Mouse (Mus musculus): ENCODE results near the gene Adsl. TPM values are rescaled to one million over a fixed set of nuclear protein-coding genes. Genes with fewer than 3 reads are reported as not detected.

Adsl gene
- polyA plus RNA-seq, 1 experiment from 2014 or later, result 184 TPM

- no peaks in the 10 kb centered on the region for H3K4me1 ChIP-seq (replicated peaks; ENCODE audit: control insufficient read depth, insufficient read depth, low read length)
- DNase-seq (ENCODE audit: low spot score) (no peak), ATAC-seq (replicated peaks; ENCODE audit: low FRiP score) (no peak)
- no peak overlapping the region for H3K9ac ChIP-seq (ENCODE audit: low read length)
- H3K4me3 ChIP-seq (ENCODE audit: low read depth, low read length), result no peak overlapping the region
- WGBS, result 86% methylated on average over 10 of the region's 10 CpGs
- no peaks in the 10 kb centered on the region for H3K9me3 ChIP-seq (ENCODE audit: control insufficient read depth, low read length)
- H3K27ac ChIP-seq (ENCODE audit: low read depth, low read length), result no peak overlapping the region
- H3K36me3 ChIP-seq (ENCODE audit: control insufficient read depth, insufficient read depth, low read length), result no peaks in the 10 kb centered on the region
- no peak overlapping the region for H3K4me2 ChIP-seq (ENCODE audit: low read depth, low read length, severe bottlenecking)
- H3K27me3 ChIP-seq (ENCODE audit: control insufficient read depth, insufficient read depth, low read length), result no peaks in the 10 kb centered on the region
Observed at GRCm38 (mm10) chr15:81006127-81006735, 57.9 kb downstream of the Adsl start.

- WGBS, result 95% methylated on average over 9 of the region's 9 CpGs
- H3K4me1 ChIP-seq (replicated peaks; ENCODE audit: control insufficient read depth, insufficient read depth, low read length), result no peaks in the 10 kb centered on the region
- no peak overlapping the region for H3K4me2 ChIP-seq (ENCODE audit: low read depth, low read length, severe bottlenecking)
- H3K9me3 ChIP-seq (ENCODE audit: control insufficient read depth, low read length), result no peaks in the 10 kb centered on the region
- H3K36me3 ChIP-seq (ENCODE audit: control insufficient read depth, insufficient read depth, low read length), result no peaks in the 10 kb centered on the region
- DNase-seq (ENCODE audit: low spot score), result no peak
- ATAC-seq (replicated peaks; ENCODE audit: low FRiP score), result no peak
- H3K4me3 ChIP-seq (ENCODE audit: low read depth, low read length), result no peak overlapping the region
- H3K27me3 ChIP-seq (ENCODE audit: control insufficient read depth, insufficient read depth, low read length), result no peaks in the 10 kb centered on the region
- no peak overlapping the region for H3K27ac ChIP-seq (ENCODE audit: low read depth, low read length)
- no peak overlapping the region for H3K9ac ChIP-seq (ENCODE audit: low read length)
Observed at GRCm38 (mm10) chr15:81007339-81007738, 59.0 kb downstream of the Adsl start.

- Histone ChIP-seq H3K9ac (ENCODE audit: low read length) (no peak overlapping the region), H3K4me2 (ENCODE audit: low read depth, low read length, severe bottlenecking) (no peak overlapping the region), H3K4me1 (replicated peaks; ENCODE audit: control insufficient read depth, insufficient read depth, low read length) (no peaks in the 10 kb centered on the region), H3K4me3 (ENCODE audit: low read depth, low read length) (no peak overlapping the region), H3K27me3 (ENCODE audit: control insufficient read depth, insufficient read depth, low read length) (no peaks in the 10 kb centered on the region), H3K27ac (ENCODE audit: low read depth, low read length) (no peak overlapping the region), H3K36me3 (ENCODE audit: control insufficient read depth, insufficient read depth, low read length) (no peaks in the 10 kb centered on the region), H3K9me3 (ENCODE audit: control insufficient read depth, low read length) (no peaks in the 10 kb centered on the region)
- ATAC-seq (replicated peaks; ENCODE audit: low FRiP score), result no peak
- 90% methylated on average over 8 of the region's 8 CpGs for WGBS
- DNase-seq (ENCODE audit: low spot score), result no peak
Observed at GRCm38 (mm10) chr15:81007905-81008304, 59.6 kb downstream of the Adsl start.

- Histone ChIP-seq H3K4me1 (replicated peaks; ENCODE audit: control insufficient read depth, insufficient read depth, low read length) (no peaks in the 10 kb centered on the region), H3K27me3 (ENCODE audit: control insufficient read depth, insufficient read depth, low read length) (no peaks in the 10 kb centered on the region), H3K9ac (ENCODE audit: low read length) (no peak overlapping the region), H3K9me3 (ENCODE audit: control insufficient read depth, low read length) (no peaks in the 10 kb centered on the region), H3K36me3 (ENCODE audit: control insufficient read depth, insufficient read depth, low read length) (peaks cover 4% of the 10 kb centered on the region; the same call in 1 of the 2 replicates), H3K27ac (ENCODE audit: low read depth, low read length) (no peak overlapping the region), H3K4me3 (ENCODE audit: low read depth, low read length) (no peak overlapping the region), H3K4me2 (ENCODE audit: low read depth, low read length, severe bottlenecking) (no peak overlapping the region)
- DNase-seq (ENCODE audit: low spot score), result no peak
- 59% methylated on average over 10 of the region's 10 CpGs for WGBS
- ATAC-seq (replicated peaks; ENCODE audit: low FRiP score), result no peak
Observed at GRCm38 (mm10) chr15:81008689-81009123, 60.4 kb downstream of the Adsl start.

GRCm38 (mm10) chr15:81010114-81010513 is 61.8 kb downstream of the Adsl start:
- H3K9ac ChIP-seq (ENCODE audit: low read length), result no peak overlapping the region
- peaks cover 4% of the 10 kb centered on the region; the same call in 1 of the 2 replicates for H3K36me3 ChIP-seq (ENCODE audit: control insufficient read depth, insufficient read depth, low read length)
- no peak overlapping the region for H3K4me2 ChIP-seq (ENCODE audit: low read depth, low read length, severe bottlenecking)
- H3K27me3 ChIP-seq (ENCODE audit: control insufficient read depth, insufficient read depth, low read length), result no peaks in the 10 kb centered on the region
- H3K9me3 ChIP-seq (ENCODE audit: control insufficient read depth, low read length), result no peaks in the 10 kb centered on the region
- H3K4me1 ChIP-seq (replicated peaks; ENCODE audit: control insufficient read depth, insufficient read depth, low read length), result no peaks in the 10 kb centered on the region
- no peak overlapping the region for H3K4me3 ChIP-seq (ENCODE audit: low read depth, low read length)
- no peak overlapping the region for H3K27ac ChIP-seq (ENCODE audit: low read depth, low read length)
- WGBS, result 87% methylated on average over 7 of the region's 7 CpGs
- DNase-seq (ENCODE audit: low spot score) (no peak), ATAC-seq (replicated peaks; ENCODE audit: low FRiP score) (no peak)

- ATAC-seq (replicated peaks; ENCODE audit: low FRiP score) (no peak), DNase-seq (ENCODE audit: low spot score) (no peak)
- no peak overlapping the region for H3K4me2 ChIP-seq (ENCODE audit: low read depth, low read length, severe bottlenecking)
- whole genome bisulfite sequencing, result 75% methylated on average over 3 of the region's 3 CpGs
- H3K4me3 ChIP-seq (ENCODE audit: low read depth, low read length), result no peak overlapping the region
- H3K27ac ChIP-seq (ENCODE audit: low read depth, low read length), result no peak overlapping the region
- H3K9ac ChIP-seq (ENCODE audit: low read length), result no peak overlapping the region
- H3K9me3 ChIP-seq (ENCODE audit: control insufficient read depth, low read length), result no peaks in the 10 kb centered on the region
- H3K4me1 ChIP-seq (replicated peaks; ENCODE audit: control insufficient read depth, insufficient read depth, low read length), result no peaks in the 10 kb centered on the region
- H3K36me3 ChIP-seq (ENCODE audit: control insufficient read depth, insufficient read depth, low read length), result peaks cover 4% of the 10 kb centered on the region; the same call in 1 of the 2 replicates
- no peaks in the 10 kb centered on the region for H3K27me3 ChIP-seq (ENCODE audit: control insufficient read depth, insufficient read depth, low read length)
Observed at GRCm38 (mm10) chr15:81011523-81011922, 63.2 kb downstream of the Adsl start.

GRCm38 (mm10) chr15:81012359-81012758 is 64.1 kb downstream of the Adsl start:
- ATAC-seq (replicated peaks; ENCODE audit: low FRiP score), result no peak

GRCm38 (mm10) chr15:81013186-81013585 is 64.9 kb downstream of the Adsl start:
- no peak for ATAC-seq (replicated peaks; ENCODE audit: low FRiP score)
- 93% methylated on average over 7 of the region's 7 CpGs for WGBS
- H3K9me3 ChIP-seq (ENCODE audit: control insufficient read depth, low read length), result no peaks in the 10 kb centered on the region
- H3K27me3 ChIP-seq (ENCODE audit: control insufficient read depth, insufficient read depth, low read length), result no peaks in the 10 kb centered on the region
- H3K4me3 ChIP-seq (ENCODE audit: low read depth, low read length), result no peak overlapping the region
- H3K4me1 ChIP-seq (replicated peaks; ENCODE audit: control insufficient read depth, insufficient read depth, low read length), result no peaks in the 10 kb centered on the region
- peaks cover 4% of the 10 kb centered on the region; the same call in 1 of the 2 replicates for H3K36me3 ChIP-seq (ENCODE audit: control insufficient read depth, insufficient read depth, low read length)
- H3K9ac ChIP-seq (ENCODE audit: low read length), result no peak overlapping the region
- no peak for DNase-seq (ENCODE audit: low spot score)
- no peak overlapping the region for H3K4me2 ChIP-seq (ENCODE audit: low read depth, low read length, severe bottlenecking)
- no peak overlapping the region for H3K27ac ChIP-seq (ENCODE audit: low read depth, low read length)

More at GRCm38 (mm10) chr15:81012359-81012758, 64.1 kb downstream of the Adsl start:
- Histone ChIP-seq H3K9ac (ENCODE audit: low read length) (no peak overlapping the region), H3K4me1 (replicated peaks; ENCODE audit: control insufficient read depth, insufficient read depth, low read length) (no peaks in the 10 kb centered on the region), H3K36me3 (ENCODE audit: control insufficient read depth, insufficient read depth, low read length) (peaks cover 4% of the 10 kb centered on the region; the same call in 1 of the 2 replicates), H3K4me3 (ENCODE audit: low read depth, low read length) (no peak overlapping the region), H3K27ac (ENCODE audit: low read depth, low read length) (no peak overlapping the region), H3K4me2 (ENCODE audit: low read depth, low read length, severe bottlenecking) (no peak overlapping the region), H3K9me3 (ENCODE audit: control insufficient read depth, low read length) (no peaks in the 10 kb centered on the region), H3K27me3 (ENCODE audit: control insufficient read depth, insufficient read depth, low read length) (no peaks in the 10 kb centered on the region)
- no peak for DNase-seq (ENCODE audit: low spot score)
- WGBS, result 92% methylated on average over 4 of the region's 4 CpGs

Measured in forebrain, embryonic 11.5 days (tissue).